Mouse (Mus musculus): Measurements from ENCODE around the gene Gatd1. TPM values are rescaled to one million over a fixed set of nuclear protein-coding genes. Genes with fewer than 3 reads are reported as not detected.
"Not testable (repeated sequence)": the region's sequence is repeated elsewhere in the genome, so short reads cannot be mapped to it uniquely, and the experiment has no call there.

The Gatd1 gene
- polyA plus RNA-seq, 1 experiment from 2014 or later, result 68.5 TPM

- WGBS, result 1% methylated on average over 23 of the region's 23 CpGs
- peaks cover 13% of the 10 kb centered on the region for H3K4me1 ChIP-seq
- ATAC-seq (ENCODE audit: insufficient number of reproducible peaks, insufficient read depth, low FRiP score, low TSS enrichment), result no peak
- H3K36me3 ChIP-seq, result peaks cover 16% of the 10 kb centered on the region
- H3K27ac ChIP-seq, result peak overlapping the region; percentile 58
- H3K9ac ChIP-seq, result peak overlapping the region; percentile 69
- peak overlapping the region; percentile 97 for H3K4me2 ChIP-seq (replicated peaks)
- H3K27me3 ChIP-seq, result peaks cover 32% of the 10 kb centered on the region
- H3K9me3 ChIP-seq, result no peaks in the 10 kb centered on the region
- H3K4me3 ChIP-seq, result peak overlapping the region; percentile 51
Measured at GRCm38 (mm10) chr7:141455610-141456314, 41.8 kb upstream of the Gatd1 start.

DNA sequence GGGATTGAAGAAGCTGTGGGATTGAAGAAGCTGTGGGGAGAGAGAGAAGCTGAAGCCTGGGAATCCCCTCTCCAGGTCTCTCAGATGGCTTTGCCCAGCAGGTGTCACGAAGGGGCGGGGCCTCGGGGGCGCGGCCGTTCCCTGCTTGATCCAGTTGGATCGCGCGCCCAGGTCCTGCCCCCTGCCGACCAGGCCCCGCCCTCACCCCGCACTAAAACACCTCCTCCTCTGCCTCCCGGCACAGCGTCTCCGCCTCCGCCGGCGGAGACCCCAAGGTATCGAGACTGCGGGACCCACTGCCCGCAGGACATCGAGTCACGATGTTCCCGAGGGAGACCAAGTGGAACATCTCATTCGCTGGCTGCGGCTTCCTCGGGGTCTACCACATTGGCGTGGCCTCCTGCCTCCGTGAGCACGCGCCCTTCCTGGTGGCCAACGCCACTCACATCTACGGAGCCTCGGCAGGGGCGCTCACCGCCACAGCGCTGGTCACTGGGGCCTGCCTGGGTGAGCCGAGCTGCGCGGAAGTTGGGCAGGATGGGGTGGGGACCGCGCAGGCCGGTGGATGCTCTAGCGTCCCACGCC is 41.1 kb upstream of the Gatd1 start, which contains the start of gene Pnpla2:
TSS of gene Pnpla2 (plus strand) at position 232 of the 585 bp plus-strand sequence.
- WGBS, result under 1% methylated on average over 43 of the region's 45 CpGs
- Histone ChIP-seq H3K9ac (peak within 1 kb of the TSS; percentile 69), H3K27ac (peak within 1 kb of the TSS; percentile 58), H3K4me3 (peak within 1 kb of the TSS; percentile 51), H3K4me1 (peaks cover 13% of the 10 kb centered on the region), H3K36me3 (peaks cover 22% of the 10 kb centered on the region), H3K4me2 (replicated peaks) (peak within 1 kb of the TSS; percentile 97), H3K27me3 (peaks cover 25% of the 10 kb centered on the region), H3K9me3 (no peaks in the 10 kb centered on the region)
- peak; percentile 64 for ATAC-seq (ENCODE audit: insufficient number of reproducible peaks, insufficient read depth, low FRiP score, low TSS enrichment)

GRCm38 (mm10) chr7:141453636-141454035 is 39.7 kb upstream of the Gatd1 start:
- Histone ChIP-seq H3K36me3 (peaks cover 36% of the 10 kb centered on the region), H3K4me1 (peaks cover 17% of the 10 kb centered on the region), H3K27ac (no peak overlapping the region), H3K4me2 (replicated peaks) (no peak overlapping the region), H3K27me3 (peaks cover 11% of the 10 kb centered on the region), H3K9me3 (no peaks in the 10 kb centered on the region), H3K9ac (no peak overlapping the region), H3K4me3 (no peak overlapping the region)
- ATAC-seq (ENCODE audit: insufficient number of reproducible peaks, insufficient read depth, low FRiP score, low TSS enrichment), result no peak
- 81% methylated on average over 2 of the region's 2 CpGs for WGBS

DNA sequence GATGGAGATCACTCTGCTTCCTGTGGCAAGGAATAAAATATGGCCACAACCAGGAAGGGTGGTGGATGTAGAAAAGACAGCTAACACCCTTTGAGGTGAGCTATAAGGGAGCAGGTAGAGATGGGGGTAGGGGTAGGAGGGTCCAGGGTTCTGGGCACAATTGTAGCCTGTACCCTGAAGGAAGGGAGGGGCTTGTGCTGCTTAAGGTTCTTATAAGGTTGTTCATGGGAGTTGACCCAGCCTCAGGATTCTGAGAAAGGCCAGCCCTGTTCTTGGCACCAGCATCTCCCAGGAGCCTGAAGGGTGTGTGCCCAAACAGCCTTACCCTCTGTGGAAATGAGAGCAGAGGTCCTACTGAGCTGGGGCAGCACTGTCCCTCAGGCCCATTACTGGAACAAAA is 38.0 kb upstream of the Gatd1 start:
- Histone ChIP-seq H3K9me3 (no peaks in the 10 kb centered on the region), H3K9ac (no peak overlapping the region), H3K27me3 (0 out of 2 replicates have a peak, but pooled peaks cover under 1% of the 10 kb centered on the region), H3K27ac (no peak overlapping the region), H3K4me1 (peaks cover 23% of the 10 kb centered on the region), H3K4me3 (no peak overlapping the region), H3K4me2 (replicated peaks) (no peak overlapping the region), H3K36me3 (peaks cover 38% of the 10 kb centered on the region)
- no peak for ATAC-seq (ENCODE audit: insufficient number of reproducible peaks, insufficient read depth, low FRiP score, low TSS enrichment)

DNA sequence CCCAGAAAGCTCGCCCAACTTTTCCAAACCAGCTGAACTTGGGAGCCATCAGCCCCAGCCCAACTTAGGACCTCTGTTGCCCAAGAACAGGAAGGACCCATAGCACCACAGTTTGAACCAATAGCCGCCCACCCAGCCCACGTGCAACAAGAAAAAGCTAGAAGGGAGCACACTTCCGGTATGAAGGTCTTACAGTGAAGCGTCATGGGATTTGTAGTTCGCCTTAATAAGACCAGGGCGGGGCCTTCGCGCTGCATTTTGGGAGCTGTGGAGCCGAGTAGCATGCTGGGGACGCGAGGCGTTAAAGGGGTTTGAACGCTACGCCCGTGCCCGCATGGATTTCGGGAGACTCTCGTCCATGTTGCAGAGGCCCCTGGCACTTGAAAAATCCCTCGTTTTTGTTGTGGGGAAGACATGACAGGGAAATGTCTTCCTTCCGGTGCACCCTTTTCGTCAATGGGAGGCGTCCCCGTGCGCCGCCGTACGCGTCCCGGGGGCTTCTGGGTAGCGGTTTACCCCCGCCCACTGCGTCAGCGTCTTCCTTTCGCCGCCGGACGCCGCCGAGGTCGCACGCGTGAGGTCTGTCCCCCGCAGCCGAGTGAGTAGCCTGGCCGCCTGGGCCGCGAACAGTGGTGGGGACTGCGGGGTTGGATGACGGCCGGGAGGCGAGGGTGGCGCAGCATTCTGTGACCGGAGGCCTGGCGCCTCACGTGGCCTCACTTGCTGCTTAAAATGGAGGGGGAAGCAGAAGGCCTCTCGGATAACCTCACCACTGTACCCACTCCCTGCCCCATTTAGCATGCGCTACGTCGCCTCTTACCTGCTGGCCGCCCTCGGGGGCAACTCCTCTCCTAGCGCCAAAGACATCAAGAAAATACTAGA is 33.4 kb upstream of the Gatd1 start, which contains the start of gene Rplp2:
TSS of gene Rplp2 (plus strand) at position 261 of the 882 bp plus-strand sequence.
- under 1% methylated on average over 63 of the region's 63 CpGs for whole genome bisulfite sequencing
- peaks cover 37% of the 10 kb centered on the region for H3K36me3 ChIP-seq
- H3K9ac ChIP-seq, result peak within 1 kb of the TSS; percentile 91
- ATAC-seq (ENCODE audit: insufficient number of reproducible peaks, insufficient read depth, low FRiP score, low TSS enrichment), result peak; percentile 85
- peak within 1 kb of the TSS; percentile 81 for H3K27ac ChIP-seq
- H3K9me3 ChIP-seq, result no peaks in the 10 kb centered on the region
- H3K27me3 ChIP-seq, result no peaks in the 10 kb centered on the region
- H3K4me1 ChIP-seq, result peaks cover 21% of the 10 kb centered on the region
- H3K4me3 ChIP-seq, result peak within 1 kb of the TSS; percentile 78
- peak within 1 kb of the TSS; percentile 71 for H3K4me2 ChIP-seq (replicated peaks)

DNA sequence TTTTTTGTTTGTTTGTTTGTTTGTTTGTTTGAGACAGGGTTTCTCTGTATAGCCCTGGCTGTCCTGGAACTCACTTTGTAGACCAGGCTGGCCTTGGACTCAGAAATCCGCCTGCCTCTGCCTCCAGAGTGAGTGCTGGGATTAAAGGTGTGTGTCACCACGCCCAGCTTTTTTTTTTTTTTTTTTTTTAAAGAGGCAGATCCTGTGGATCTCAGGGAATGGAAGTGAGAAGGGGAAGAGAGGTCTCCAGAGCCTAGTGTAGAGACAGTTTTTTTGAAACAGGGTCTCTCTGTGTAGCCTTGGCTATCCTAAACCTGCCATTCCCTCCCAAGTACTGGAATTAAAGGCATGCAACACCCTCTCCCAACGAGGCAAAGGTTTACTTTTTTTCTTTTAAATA is 32.4 kb upstream of the Gatd1 start:
- peak overlapping the region; percentile 71; the same call in 1 of the 2 replicates for H3K4me2 ChIP-seq (replicated peaks)
- 80% methylated on average over 3 of the region's 3 CpGs for WGBS
- H3K4me3 ChIP-seq, result peak overlapping the region; percentile 8; the same call in 1 of the 2 replicates
- peaks cover 35% of the 10 kb centered on the region for H3K36me3 ChIP-seq
- H3K27me3 ChIP-seq; H3K9me3 ChIP-seq; ATAC-seq (ENCODE audit: insufficient number of reproducible peaks, insufficient read depth, low FRiP score, low TSS enrichment); H3K9ac ChIP-seq; H3K27ac ChIP-seq: not testable (repeated sequence)
- peaks cover 29% of the 10 kb centered on the region for H3K4me1 ChIP-seq

- H3K27me3 ChIP-seq, result no peaks in the 10 kb centered on the region
- H3K4me1 ChIP-seq, result peaks cover 27% of the 10 kb centered on the region
- H3K9ac ChIP-seq, result peak within 1 kb of the TSS; percentile 53
- ATAC-seq (ENCODE audit: insufficient number of reproducible peaks, insufficient read depth, low FRiP score, low TSS enrichment), result 0 out of 2 replicates have a peak, but pooled peaks have one; percentile 37
- no peaks in the 10 kb centered on the region for H3K9me3 ChIP-seq
- under 1% methylated on average over 25 of the region's 25 CpGs for WGBS
- peak within 1 kb of the TSS; percentile 38 for H3K27ac ChIP-seq
- peak within 1 kb of the TSS; percentile 57 for H3K4me2 ChIP-seq (replicated peaks)
- H3K36me3 ChIP-seq, result peaks cover 36% of the 10 kb centered on the region
- peak within 1 kb of the TSS; percentile 38 for H3K4me3 ChIP-seq
Measured at GRCm38 (mm10) chr7:141443828-141444237, 29.9 kb upstream of the Gatd1 start, which contains the start of gene Pidd1. Pidd1 (minus strand) TSS chr7:141444025.

DNA sequence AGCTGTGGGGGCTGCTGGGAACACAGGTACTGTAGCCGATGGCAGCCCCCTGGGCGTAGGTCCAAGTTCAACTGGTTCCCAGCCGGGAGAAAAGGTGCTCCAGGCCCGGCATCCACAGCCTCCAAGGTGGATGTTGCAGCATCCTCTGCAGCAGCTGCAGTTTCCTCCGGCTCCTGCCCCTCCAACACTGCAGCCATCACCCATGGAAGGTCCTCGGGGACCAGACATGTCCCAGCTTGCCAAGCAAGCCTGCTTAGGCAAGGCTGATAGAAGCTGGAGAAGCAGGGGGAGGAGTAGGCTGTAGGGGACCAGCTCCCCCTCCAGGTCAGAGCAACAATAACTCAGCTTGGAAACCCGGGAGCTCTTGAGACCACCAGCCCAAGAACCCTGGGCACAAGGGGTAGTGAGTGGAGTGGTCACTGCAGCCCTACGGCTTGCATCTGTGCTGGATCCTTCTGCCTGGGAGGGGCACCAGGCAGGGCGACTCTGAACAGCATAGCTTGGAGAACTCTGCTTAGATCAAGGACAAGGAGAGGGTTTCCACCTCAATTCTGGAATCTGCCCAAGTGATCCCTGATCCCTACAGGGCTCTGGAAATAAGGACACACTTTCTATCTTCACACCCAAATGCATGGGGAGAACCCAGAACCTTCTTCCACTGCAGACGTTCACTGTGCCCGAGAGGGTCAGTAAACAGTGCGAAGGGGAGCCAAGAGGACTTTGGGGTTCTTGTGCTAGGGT is 29.3 kb upstream of the Gatd1 start:
- WGBS, result 26% methylated on average over 12 of the region's 12 CpGs
- Histone ChIP-seq H3K36me3 (peaks cover 38% of the 10 kb centered on the region), H3K9ac (peak overlapping the region; percentile 53), H3K9me3 (no peaks in the 10 kb centered on the region), H3K4me1 (peaks cover 21% of the 10 kb centered on the region), H3K4me2 (replicated peaks) (peak overlapping the region; percentile 57), H3K4me3 (peak overlapping the region; percentile 38), H3K27me3 (no peaks in the 10 kb centered on the region), H3K27ac (peak overlapping the region; percentile 38)
- ATAC-seq (ENCODE audit: insufficient number of reproducible peaks, insufficient read depth, low FRiP score, low TSS enrichment), result no peak

DNA sequence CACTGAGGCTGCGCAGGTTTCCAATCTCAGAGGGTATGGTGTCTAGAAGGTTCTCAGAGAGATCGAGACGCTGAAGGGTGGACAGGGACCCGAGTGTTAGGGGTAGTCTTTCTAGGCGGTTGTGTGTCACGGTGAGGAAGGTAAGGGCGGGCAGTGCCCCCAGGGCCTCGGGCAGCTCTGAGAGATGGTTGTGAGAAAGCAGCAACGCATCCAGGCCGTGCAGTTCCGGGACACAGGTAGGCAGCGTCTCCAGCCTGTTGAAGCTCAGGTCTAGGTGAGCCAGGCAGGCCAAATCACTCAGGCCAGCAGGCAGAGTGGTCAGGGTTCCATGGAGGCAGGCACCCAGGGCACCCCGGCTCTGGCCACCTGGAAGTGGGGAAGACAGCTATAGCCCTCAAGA is 28.3 kb upstream of the Gatd1 start:
- Histone ChIP-seq H3K4me1 (peaks cover 21% of the 10 kb centered on the region), H3K27me3 (no peaks in the 10 kb centered on the region), H3K9me3 (no peaks in the 10 kb centered on the region), H3K9ac (peak overlapping the region; percentile 53), H3K4me3 (peak overlapping the region; percentile 38; the same call in 1 of the 2 replicates), H3K36me3 (peaks cover 41% of the 10 kb centered on the region), H3K27ac (no peak overlapping the region), H3K4me2 (replicated peaks) (peak overlapping the region; percentile 57)
- no peak for ATAC-seq (ENCODE audit: insufficient number of reproducible peaks, insufficient read depth, low FRiP score, low TSS enrichment)
- 92% methylated on average over 13 of the region's 13 CpGs for WGBS

- WGBS, result 90% methylated on average over 9 of the region's 9 CpGs
- Histone ChIP-seq H3K9ac (no peak overlapping the region), H3K36me3 (peaks cover 41% of the 10 kb centered on the region), H3K4me1 (peaks cover 28% of the 10 kb centered on the region), H3K4me3 (no peak overlapping the region), H3K9me3 (no peaks in the 10 kb centered on the region), H3K4me2 (replicated peaks) (no peak overlapping the region), H3K27me3 (no peaks in the 10 kb centered on the region), H3K27ac (no peak overlapping the region)
- ATAC-seq (ENCODE audit: insufficient number of reproducible peaks, insufficient read depth, low FRiP score, low TSS enrichment), result no peak
Measured at GRCm38 (mm10) chr7:141441460-141441859, 27.5 kb upstream of the Gatd1 start.

DNA sequence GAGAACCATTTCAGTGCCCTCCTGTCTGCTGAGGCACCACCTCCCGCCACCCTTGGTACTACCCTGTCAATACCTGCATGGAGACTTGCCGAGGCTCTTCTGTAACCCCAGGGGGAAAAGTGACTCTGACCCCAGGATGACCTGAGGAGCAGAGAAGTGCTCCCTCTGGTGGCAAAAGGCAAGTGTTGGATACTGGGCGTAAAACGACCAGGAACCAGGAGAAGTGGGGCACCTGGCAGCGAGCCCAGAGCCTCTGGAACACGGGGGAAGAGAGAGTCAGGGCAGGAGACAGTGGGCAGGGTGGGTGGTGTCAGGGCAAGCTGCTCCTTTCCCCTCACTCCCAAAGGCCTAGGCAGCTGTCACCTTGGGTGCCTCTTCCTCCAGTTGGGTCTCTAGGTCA is 26.7 kb upstream of the Gatd1 start:
- 40% methylated on average over 6 of the region's 6 CpGs for WGBS
- peaks cover 41% of the 10 kb centered on the region for H3K36me3 ChIP-seq

More for the DNA sequence above, 26.7 kb upstream of the Gatd1 start:
- H3K9ac ChIP-seq, result no peak overlapping the region
- H3K4me3 ChIP-seq, result no peak overlapping the region
- H3K27me3 ChIP-seq, result no peaks in the 10 kb centered on the region
- peaks cover 35% of the 10 kb centered on the region for H3K4me1 ChIP-seq
- no peak for ATAC-seq (ENCODE audit: insufficient number of reproducible peaks, insufficient read depth, low FRiP score, low TSS enrichment)
- no peak overlapping the region for H3K4me2 ChIP-seq (replicated peaks)
- no peak overlapping the region for H3K27ac ChIP-seq
- H3K9me3 ChIP-seq, result no peaks in the 10 kb centered on the region
